Mouse (Mus musculus) bone marrow macrophage, adult 2 months (primary cell): ENCODE measurements at regions not wholly inside any gene's neighbourhood (a gene's known extent, or its start where the extent isn't known, plus 50 kb on each side); places are given as distances from the start of the nearest gene placed in this dataset.

Source experiments
- CTCF ChIP-seq: IDR thresholded peaks from 2 replicates; pipeline ENCODE4 v1.5.1; 2012; ENCODE audit warnings: low read depth, mild to moderate bottlenecking, low read length, moderate library complexity
- POLR2A ChIP-seq: IDR thresholded peaks from 2 replicates; pipeline ENCODE4 v1.6.1; 2012; ENCODE audit warnings: mild to moderate bottlenecking, low read depth, low read length, borderline replicate concordance

- TF ChIP-seq POLR2A (no peak), CTCF (no peak)
Observed at GRCm38 (mm10) chr2:131664575-131664974, 102.5 kb upstream of the Adra1d start.
